Mouse (Mus musculus) liver, adult 2 months (tissue): Measurements from ENCODE around the gene Prok1. TPM values are rescaled to one million over a fixed set of nuclear protein-coding genes. Genes with fewer than 3 reads are reported as not detected.
A peak's percentile ranks its signal among the peaks of the same experiment; 100 is the strongest.

ENCODE experiments used
- DNase-seq: peaks from one replicate; pipeline ENCODE4 v3.0.0-alpha.2; 2011; ENCODE audit warnings: low read depth, low spot score; ENCODE audit errors: extremely low read depth
- H3K27ac ChIP-seq: fragments of 200-500 bp; replicated peaks from 2 replicates; pipeline ENCODE4 v1.5.1; 2012; ENCODE audit warnings: low read depth, mild to moderate bottlenecking, control low read depth, inconsistent platforms, low read length; ENCODE audit not compliant: insufficient read depth
- H3K27me3 ChIP-seq: fragments of 200-500 bp; 2 replicates; pipeline ENCODE4 v1.6.1; 2012; ENCODE audit warnings: mild to moderate bottlenecking, moderate library complexity, low read length, inconsistent platforms; ENCODE audit not compliant: control insufficient read depth, insufficient read depth
- H3K36me3 ChIP-seq: fragments of 200-500 bp; 2 replicates; pipeline ENCODE4 v1.6.1; 2012; ENCODE audit warnings: low read length, inconsistent platforms; ENCODE audit not compliant: control insufficient read depth, insufficient read depth
- H3K4me1 ChIP-seq: fragments of 200-500 bp; 2 replicates; pipeline ENCODE4 v1.6.1; 2011; ENCODE audit warnings: low read length; ENCODE audit not compliant: control insufficient read depth, insufficient read depth
- H3K4me3 ChIP-seq: fragments of 200-500 bp; 2 replicates; pipeline ENCODE4 v1.5.1; 2011; ENCODE audit warnings: low read depth, mild to moderate bottlenecking, control low read depth, low read length, moderate library complexity; ENCODE audit not compliant: insufficient read depth
- H3K79me2 ChIP-seq: fragments of 200-500 bp; 2 replicates; pipeline ENCODE4 v1.6.1; 2012; ENCODE audit warnings: inconsistent platforms, mild to moderate bottlenecking, low read length, moderate library complexity; ENCODE audit not compliant: control insufficient read depth, insufficient read depth
- H3K9ac ChIP-seq: fragments of 200-500 bp; 2 replicates; pipeline ENCODE4 v1.6.1; 2012; ENCODE audit warnings: low read depth, mild to moderate bottlenecking, control low read depth, inconsistent platforms, low read length
- CTCF ChIP-seq: fragments of 200-500 bp; IDR thresholded peaks from 2 replicates; pipeline ENCODE4 v1.5.1; 2011; ENCODE audit warnings: low read depth, low read length, control low read depth
- POLR2A ChIP-seq: fragments of 200-500 bp; IDR thresholded peaks from 2 replicates; pipeline ENCODE4 v1.6.1; 2011; ENCODE audit warnings: low read length, control low read depth; ENCODE audit not compliant: insufficient read depth; ENCODE audit errors: extremely low read depth
- WGBS: fragments of 180-500 bp; shearing (Covaris S2); methylation state at CpG from one replicate; pipeline ENCODE4 v1.1.7; 2018; 5-methylcytosine and 5-hydroxymethylcytosine counted together
- polyA plus RNA-seq: library from polyadenylated mRNA; depleted of rRNA; stranded (reverse); fragments of >200 nt; gene quantifications from 2 replicates; pipeline ENCODE4 v1.2.3, GENCODE M21; 2012; rRNA removed
- total RNA-seq: library from RNA; depleted of rRNA; stranded (reverse); fragments of >200 nt; gene quantifications from 2 replicates; pipeline ENCODE4 v1.2.3, GENCODE M21; 2014; rRNA removed

Gene Prok1
- total RNA-seq = 1.0 and 1.2 TPM in 2 replicates
- polyA plus RNA-seq = 4.9 and 5.6 TPM in 2 replicates

DNA sequence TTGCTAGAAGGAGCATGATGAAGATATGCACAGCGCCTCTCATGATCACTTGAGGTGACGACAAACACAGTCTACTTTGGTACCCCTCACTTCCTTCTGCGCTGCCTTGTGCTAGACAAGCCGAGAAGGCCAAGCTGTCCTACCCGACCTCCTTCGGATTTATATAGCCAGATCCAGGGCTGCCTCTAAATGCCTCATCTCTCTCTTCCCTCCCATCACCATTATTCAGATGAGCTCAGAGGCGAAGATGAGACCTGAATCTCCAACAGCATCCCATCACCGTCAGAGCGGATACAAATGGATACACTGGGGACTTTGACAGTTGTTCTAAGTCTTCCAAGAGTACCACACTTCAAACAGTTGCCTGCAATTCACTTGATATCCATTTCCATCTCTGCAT is at the start of gene Prok1:
Gene Prok1 (minus strand): TSS at position 101 of the 400 bp plus-strand sequence.
- no peak within 1 kb of the TSS for H3K4me3 ChIP-seq
- H3K36me3 ChIP-seq = no peaks in the 10 kb centered on the region
- H3K4me1 ChIP-seq = peaks cover 18% of the 10 kb centered on the region
- no peak for DNase-seq
- TF ChIP-seq CTCF = no peak
- TF ChIP-seq POLR2A = no peak
- H3K27ac ChIP-seq = peak within 1 kb of the TSS; percentile 4; the same call in 1 of the 2 replicates
- H3K79me2 ChIP-seq = no peaks in the 10 kb centered on the region
- H3K9ac ChIP-seq = no peak within 1 kb of the TSS
- H3K27me3 ChIP-seq = no peaks in the 10 kb centered on the region
- 94% methylated on average over 9 of the region's 9 CpGs for WGBS

GRCm38 (mm10) chr3:107287346-107287745 is 47.8 kb upstream of the Prok1 start:
- no peaks in the 10 kb centered on the region for H3K4me1 ChIP-seq
- H3K4me3 ChIP-seq = no peak overlapping the region

GRCm38 (mm10) chr3:107286123-107286522 is 46.6 kb upstream of the Prok1 start:
- H3K36me3 ChIP-seq = peaks cover 18% of the 10 kb centered on the region
- no peaks in the 10 kb centered on the region for H3K27me3 ChIP-seq
- H3K79me2 ChIP-seq = no peaks in the 10 kb centered on the region
- WGBS = 85% methylated on average over 2 of the region's 2 CpGs
- TF ChIP-seq CTCF (no peak), POLR2A (no peak)
- H3K4me1 ChIP-seq = no peaks in the 10 kb centered on the region
- H3K4me3 ChIP-seq = no peak overlapping the region
- H3K27ac ChIP-seq = no peak overlapping the region
- no peak for DNase-seq
- no peak overlapping the region for H3K9ac ChIP-seq

More at GRCm38 (mm10) chr3:107287346-107287745, 47.8 kb upstream of the Prok1 start:
- Histone ChIP-seq H3K36me3 (peaks cover 16% of the 10 kb centered on the region), H3K27ac (no peak overlapping the region), H3K9ac (no peak overlapping the region), H3K27me3 (no peaks in the 10 kb centered on the region), H3K79me2 (no peaks in the 10 kb centered on the region)
- TF ChIP-seq POLR2A = no peak
- no peak for TF ChIP-seq CTCF
- no peak for DNase-seq

DNA sequence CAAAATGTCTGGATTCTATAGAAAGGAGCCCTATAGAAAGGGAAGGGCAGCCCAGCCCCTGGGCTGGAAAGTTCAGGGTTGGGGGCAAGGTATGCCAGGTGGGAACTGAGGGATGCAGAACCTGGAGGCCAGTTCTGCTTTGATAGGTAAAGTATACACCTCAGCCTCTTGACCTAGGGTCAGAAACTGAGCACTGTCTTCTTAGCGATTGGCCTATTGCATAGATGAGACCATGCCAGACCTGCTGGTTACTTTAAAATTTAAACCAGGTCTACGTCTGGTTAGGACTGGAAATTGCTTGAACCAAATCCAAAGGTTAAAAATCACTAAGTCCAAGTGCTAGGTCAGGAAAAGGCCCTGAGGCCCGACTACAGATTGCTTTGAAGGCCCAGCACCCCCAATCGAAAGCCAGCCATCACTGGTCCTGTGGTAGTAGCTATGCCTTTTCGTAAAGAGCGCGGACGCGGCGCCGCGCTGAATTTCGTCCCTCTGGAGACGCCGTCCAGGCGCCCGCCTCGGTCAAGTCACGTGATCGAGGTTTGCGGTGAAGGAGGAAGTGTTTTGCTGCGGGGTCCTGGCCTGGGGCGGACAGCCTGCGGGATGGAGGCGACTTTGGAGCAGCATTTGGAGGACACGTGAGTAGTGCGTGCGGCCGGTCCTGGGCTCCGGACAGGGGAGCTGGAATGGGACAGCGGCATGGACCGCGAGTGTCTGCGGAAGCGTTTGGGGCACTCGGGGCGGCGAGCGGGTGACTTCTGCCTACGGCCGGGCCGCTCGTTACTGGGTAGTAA is 39.2 kb upstream of the Prok1 start, which contains the start of gene Lamtor5:
Gene Lamtor5 (plus strand): TSS at position 380 of the 791 bp plus-strand sequence.
- Histone ChIP-seq H3K36me3 (peaks cover 11% of the 10 kb centered on the region), H3K4me1 (peaks cover 4% of the 10 kb centered on the region), H3K79me2 (peaks cover 4% of the 10 kb centered on the region; the same call in 1 of the 2 replicates), H3K27me3 (no peaks in the 10 kb centered on the region), H3K27ac (peak within 1 kb of the TSS; percentile 57), H3K4me3 (peak within 1 kb of the TSS; percentile 88), H3K9ac (peak within 1 kb of the TSS; percentile 90)
- whole genome bisulfite sequencing = 1% methylated on average over 43 of the region's 43 CpGs
- DNase-seq = peak; percentile 74
- peak; percentile 58; the same call in 1 of the 2 replicates for TF ChIP-seq POLR2A
- TF ChIP-seq CTCF = no peak

DNA sequence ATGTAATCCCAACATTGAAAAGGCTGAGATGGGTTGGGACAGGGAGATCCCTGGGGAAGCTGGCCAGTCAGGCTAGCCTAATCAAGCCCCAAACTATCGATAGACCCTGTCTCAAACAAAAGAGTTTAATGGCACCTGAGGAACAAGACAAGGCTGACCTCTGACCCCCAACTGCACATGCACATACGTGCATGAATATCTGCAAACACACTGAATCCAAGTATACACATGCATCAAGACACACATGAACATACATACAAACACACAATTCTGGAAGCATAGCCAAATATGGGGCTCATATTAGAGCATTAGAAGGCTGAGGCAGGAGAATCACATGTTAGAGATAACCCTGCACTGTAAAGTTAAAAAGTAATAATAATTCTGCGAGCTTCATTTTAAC is 37.1 kb upstream of the Prok1 start:
- peaks cover 4% of the 10 kb centered on the region; the same call in 1 of the 2 replicates for H3K79me2 ChIP-seq
- H3K4me1 ChIP-seq = peaks cover 4% of the 10 kb centered on the region
- WGBS = 83% methylated on average over 3 of the region's 3 CpGs

DNA sequence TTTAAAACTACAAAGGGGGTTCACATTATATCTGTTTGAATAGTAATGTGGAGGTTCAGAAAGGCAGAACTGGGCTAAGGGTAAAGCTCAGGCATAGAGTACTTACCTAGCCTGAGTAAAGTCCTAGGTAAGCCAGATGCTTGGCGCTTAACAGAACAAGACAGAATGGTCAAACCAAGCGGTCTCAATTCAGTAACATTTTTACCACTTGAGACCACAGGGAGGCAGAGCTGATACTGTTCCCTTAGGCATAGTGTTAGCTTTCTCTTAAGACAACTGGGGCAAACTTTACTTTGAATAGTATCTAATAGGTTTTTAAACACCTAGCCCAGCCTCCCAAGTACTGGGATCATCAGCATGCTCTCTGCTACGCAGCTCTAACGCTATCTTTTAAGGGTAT is 36.5 kb upstream of the Prok1 start:
- H3K4me3 ChIP-seq = no peak overlapping the region
- peaks cover 4% of the 10 kb centered on the region; the same call in 1 of the 2 replicates for H3K79me2 ChIP-seq
- no peak for TF ChIP-seq POLR2A
- TF ChIP-seq CTCF = no peak
- H3K36me3 ChIP-seq = no peaks in the 10 kb centered on the region
- no peak for DNase-seq
- no peak overlapping the region for H3K9ac ChIP-seq
- WGBS = 77% methylated on average over 4 of the region's 4 CpGs
- no peaks in the 10 kb centered on the region for H3K27me3 ChIP-seq
- no peak overlapping the region for H3K27ac ChIP-seq
- H3K4me1 ChIP-seq = peaks cover 4% of the 10 kb centered on the region

More for the DNA sequence above, 37.1 kb upstream of the Prok1 start:
- Histone ChIP-seq H3K4me3 (no peak overlapping the region), H3K27ac (no peak overlapping the region), H3K27me3 (no peaks in the 10 kb centered on the region), H3K9ac (no peak overlapping the region), H3K36me3 (no peaks in the 10 kb centered on the region)
- no peak for DNase-seq
- no peak for TF ChIP-seq CTCF
- no peak for TF ChIP-seq POLR2A
